Mouse (Mus musculus): ENCODE results near the gene Fgf13.

- TF ChIP-seq POLR2A (IDR thresholded peaks at IDR 0.05; ENCODE audit: borderline replicate concordance, low read depth, low read length) (no peak), CTCF (IDR thresholded peaks at IDR 0.05; ENCODE audit: low read depth, low read length) (no peak)
Measured at GRCm38 (mm10) chrX:59584034-59584433, 16.2 kb upstream of the Fgf13 start.

Measured in bone marrow macrophage, adult 2 months (primary cell).